Mouse (Mus musculus): ENCODE results near the gene Atf6. TPM values are rescaled to one million over a fixed set of nuclear protein-coding genes. Genes with fewer than 3 reads are reported as not detected.

Gene Atf6
- polyA plus RNA-seq, 1 experiment from 2014 or later = 8.8 TPM

DNA sequence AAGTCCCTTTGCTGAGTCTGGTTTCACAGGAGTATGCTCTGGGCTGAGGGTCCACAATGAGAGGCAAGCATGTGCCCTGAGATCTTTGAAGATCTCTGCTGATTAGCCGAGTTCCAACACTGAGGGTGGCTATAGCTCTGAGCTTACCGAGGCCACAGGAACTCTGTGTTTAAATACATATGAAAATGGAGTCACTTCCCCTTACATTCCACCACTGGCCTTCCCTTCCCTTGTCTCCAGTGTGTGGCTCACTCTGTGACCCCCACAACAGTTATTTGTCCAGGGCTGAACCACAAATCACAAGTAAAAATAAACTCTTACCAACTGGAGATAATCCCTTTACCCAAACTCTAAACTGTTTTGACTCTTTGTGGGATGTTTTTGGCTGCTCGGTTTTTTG, 158.5 kb downstream of the Atf6 start:
- no peak overlapping the region for H3K4me3 ChIP-seq (replicated peaks)
- ATAC-seq = no peak
- no peaks in the 10 kb centered on the region for H3K27me3 ChIP-seq (replicated peaks)
- no peak overlapping the region for H3K4me2 ChIP-seq (replicated peaks)
- H3K9ac ChIP-seq = no peak overlapping the region
- no peak overlapping the region for H3K27ac ChIP-seq
- 72% methylated on average over 3 of the region's 3 CpGs for WGBS
- no peaks in the 10 kb centered on the region for H3K4me1 ChIP-seq (replicated peaks)
- H3K9me3 ChIP-seq = no peaks in the 10 kb centered on the region
- H3K36me3 ChIP-seq = no peaks in the 10 kb centered on the region

GRCm38 (mm10) chr1:170706046-170706445, 161.5 kb downstream of the Atf6 start:
- Histone ChIP-seq H3K4me1 (replicated peaks) (no peaks in the 10 kb centered on the region), H3K9me3 (no peaks in the 10 kb centered on the region), H3K4me2 (replicated peaks) (no peak overlapping the region), H3K36me3 (no peaks in the 10 kb centered on the region), H3K27ac (no peak overlapping the region), H3K4me3 (replicated peaks) (no peak overlapping the region), H3K27me3 (replicated peaks) (no peaks in the 10 kb centered on the region), H3K9ac (no peak overlapping the region)
- no peak for ATAC-seq
- WGBS = 89% methylated on average over 4 of the region's 4 CpGs

DNA sequence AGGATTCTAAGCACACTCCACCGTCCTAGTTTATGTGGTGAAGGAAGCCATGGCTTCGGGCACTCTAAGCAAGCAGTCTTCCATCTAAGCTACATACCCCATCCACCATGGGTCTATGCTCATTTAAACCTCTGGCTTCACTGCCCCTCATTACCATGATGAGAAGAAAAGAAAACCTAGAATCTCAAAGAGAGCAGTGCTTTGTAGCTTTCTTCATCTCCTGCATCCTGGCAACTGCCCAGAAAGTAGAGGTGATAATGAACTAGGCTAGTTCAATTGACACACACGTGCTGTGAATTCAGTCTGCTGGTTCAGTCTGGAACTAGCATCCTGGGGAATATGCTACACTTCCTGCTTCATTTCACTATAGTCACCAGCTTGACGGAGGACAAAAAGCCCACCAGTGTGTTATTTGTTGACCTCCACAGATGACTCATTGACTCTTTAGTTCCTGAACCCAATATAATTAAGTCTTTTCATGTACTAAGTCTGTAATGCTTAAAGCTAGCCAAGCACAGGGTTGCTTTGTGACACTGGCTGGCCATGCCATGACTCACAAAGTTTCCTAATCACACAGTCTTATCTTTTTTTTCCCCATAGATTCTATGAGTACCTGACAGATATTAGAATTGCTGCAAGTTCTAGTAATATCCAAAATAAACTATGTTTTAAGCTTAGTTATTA, 162.5 kb downstream of the Atf6 start:
- Histone ChIP-seq H3K4me1 (replicated peaks) (no peaks in the 10 kb centered on the region), H3K27ac (no peak overlapping the region)
- ATAC-seq = no peak

DNA sequence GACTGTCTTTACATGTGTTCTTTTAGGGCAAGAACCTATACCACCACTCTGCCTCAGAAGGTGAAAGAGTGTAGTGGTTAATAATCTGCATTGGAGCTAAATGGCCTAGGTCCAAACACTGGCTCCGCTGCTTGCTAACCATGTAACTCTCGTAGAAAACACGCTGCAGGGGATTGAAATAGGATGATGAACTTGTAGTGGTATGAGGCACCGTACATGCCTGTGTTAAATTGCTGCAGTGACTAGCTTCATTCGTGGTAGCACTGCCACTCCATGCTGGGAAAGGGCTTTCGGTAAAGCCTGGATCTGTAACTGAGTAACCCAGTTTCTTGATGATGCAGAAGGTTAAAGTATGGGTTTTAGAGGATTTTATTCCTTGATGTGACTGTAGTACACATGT, 163.5 kb downstream of the Atf6 start:
- Histone ChIP-seq H3K4me3 (replicated peaks) (no peak overlapping the region), H3K27me3 (replicated peaks) (no peaks in the 10 kb centered on the region), H3K36me3 (no peaks in the 10 kb centered on the region), H3K27ac (no peak overlapping the region), H3K9ac (no peak overlapping the region), H3K4me1 (replicated peaks) (no peaks in the 10 kb centered on the region), H3K9me3 (no peaks in the 10 kb centered on the region), H3K4me2 (replicated peaks) (no peak overlapping the region)
- ATAC-seq = no peak
- 93% methylated on average over 6 of the region's 6 CpGs for WGBS

More for the DNA sequence above, 162.5 kb downstream of the Atf6 start:
- H3K4me3 ChIP-seq (replicated peaks) = no peak overlapping the region
- H3K9me3 ChIP-seq = no peaks in the 10 kb centered on the region
- no peaks in the 10 kb centered on the region for H3K27me3 ChIP-seq (replicated peaks)
- no peak overlapping the region for H3K4me2 ChIP-seq (replicated peaks)
- H3K36me3 ChIP-seq = no peaks in the 10 kb centered on the region
- WGBS = 80% methylated on average over 4 of the region's 4 CpGs
- no peak overlapping the region for H3K9ac ChIP-seq

DNA sequence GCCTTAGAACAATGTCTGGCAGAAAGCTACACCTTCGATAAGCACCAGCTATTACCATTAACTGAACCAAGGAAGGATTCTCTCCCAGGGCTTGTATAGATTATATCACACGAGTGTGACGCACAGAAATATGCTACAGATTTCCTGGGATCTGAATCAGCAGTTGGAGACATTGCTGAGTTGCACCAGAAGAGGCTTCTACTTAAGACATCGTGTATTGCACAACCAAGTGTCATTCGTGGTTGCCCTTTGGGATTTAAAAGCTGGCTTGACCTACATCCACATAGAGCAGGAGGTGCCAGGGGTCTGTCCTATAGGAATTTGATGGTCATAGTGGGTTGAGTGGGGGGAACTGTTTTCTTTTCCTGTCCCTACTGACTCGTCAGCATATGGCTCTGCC, 164.6 kb downstream of the Atf6 start:
- no peaks in the 10 kb centered on the region for H3K4me1 ChIP-seq (replicated peaks)
- ATAC-seq = no peak
- no peak overlapping the region for H3K9ac ChIP-seq
- no peak overlapping the region for H3K4me3 ChIP-seq (replicated peaks)
- no peaks in the 10 kb centered on the region for H3K9me3 ChIP-seq
- no peak overlapping the region for H3K27ac ChIP-seq
- no peaks in the 10 kb centered on the region for H3K36me3 ChIP-seq
- H3K27me3 ChIP-seq (replicated peaks) = no peaks in the 10 kb centered on the region
- 87% methylated on average over 6 of the region's 6 CpGs for WGBS
- no peak overlapping the region for H3K4me2 ChIP-seq (replicated peaks)

GRCm38 (mm10) chr1:170702263-170702662, 165.3 kb downstream of the Atf6 start:
- no peaks in the 10 kb centered on the region for H3K36me3 ChIP-seq

GRCm38 (mm10) chr1:170701582-170701981, 166.0 kb downstream of the Atf6 start:
- H3K4me3 ChIP-seq (replicated peaks) = no peak overlapping the region
- ATAC-seq = no peak
- no peaks in the 10 kb centered on the region for H3K9me3 ChIP-seq
- no peaks in the 10 kb centered on the region for H3K27me3 ChIP-seq (replicated peaks)
- no peak overlapping the region for H3K27ac ChIP-seq
- H3K4me2 ChIP-seq (replicated peaks) = no peak overlapping the region
- H3K36me3 ChIP-seq = no peaks in the 10 kb centered on the region
- 77% methylated on average over 8 of the region's 8 CpGs for WGBS
- no peak overlapping the region for H3K9ac ChIP-seq
- no peaks in the 10 kb centered on the region for H3K4me1 ChIP-seq (replicated peaks)

More at GRCm38 (mm10) chr1:170702263-170702662, 165.3 kb downstream of the Atf6 start:
- H3K27ac ChIP-seq = no peak overlapping the region
- H3K4me3 ChIP-seq (replicated peaks) = no peak overlapping the region
- no peaks in the 10 kb centered on the region for H3K27me3 ChIP-seq (replicated peaks)
- no peak overlapping the region for H3K9ac ChIP-seq
- no peak for ATAC-seq
- H3K4me1 ChIP-seq (replicated peaks) = no peaks in the 10 kb centered on the region
- WGBS = 68% methylated on average over 2 of the region's 2 CpGs
- H3K4me2 ChIP-seq (replicated peaks) = no peak overlapping the region
- H3K9me3 ChIP-seq = no peaks in the 10 kb centered on the region

- Histone ChIP-seq H3K27me3 (replicated peaks) (no peaks in the 10 kb centered on the region), H3K4me2 (replicated peaks) (no peak overlapping the region), H3K9ac (no peak overlapping the region), H3K9me3 (no peaks in the 10 kb centered on the region), H3K36me3 (no peaks in the 10 kb centered on the region), H3K4me1 (replicated peaks) (no peaks in the 10 kb centered on the region), H3K4me3 (replicated peaks) (no peak overlapping the region), H3K27ac (no peak overlapping the region)
- ATAC-seq = no peak
- 58% methylated on average over 3 of the region's 3 CpGs for WGBS
These were observed 166.4 kb downstream of the Atf6 start for GRCm38 (mm10) chr1:170701178-170701577.

- Histone ChIP-seq H3K4me2 (replicated peaks) (no peak overlapping the region), H3K27me3 (replicated peaks) (no peaks in the 10 kb centered on the region), H3K36me3 (no peaks in the 10 kb centered on the region), H3K27ac (no peak overlapping the region), H3K9ac (no peak overlapping the region), H3K4me3 (replicated peaks) (no peak overlapping the region), H3K4me1 (replicated peaks) (no peaks in the 10 kb centered on the region), H3K9me3 (no peaks in the 10 kb centered on the region)
- 91% methylated on average over 3 of the region's 3 CpGs for WGBS
- no peak for ATAC-seq
These were observed 167.0 kb downstream of the Atf6 start for GRCm38 (mm10) chr1:170700496-170701027.

DNA sequence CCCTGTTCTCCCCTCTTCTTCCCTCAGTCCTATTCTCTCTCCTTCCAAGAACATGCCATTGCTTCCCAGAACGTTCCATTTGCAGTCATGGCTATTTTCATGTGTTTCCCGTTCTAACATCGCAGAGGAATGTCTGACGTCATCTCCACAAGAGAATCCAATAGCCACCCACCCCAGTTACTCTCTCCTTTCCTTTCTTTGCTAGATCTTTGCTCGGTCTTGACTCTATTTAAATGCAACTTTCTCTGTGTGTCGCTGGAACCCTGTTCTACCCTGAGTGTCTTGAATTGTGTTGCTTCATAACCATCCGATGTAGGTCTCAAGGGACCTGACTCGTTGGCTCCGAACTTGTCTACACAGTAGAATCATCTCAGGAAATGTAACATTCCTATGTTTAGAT, 168.0 kb downstream of the Atf6 start:
- no peak overlapping the region for H3K4me2 ChIP-seq (replicated peaks)
- H3K9me3 ChIP-seq = no peaks in the 10 kb centered on the region
- WGBS = 72% methylated on average over 9 of the region's 9 CpGs
- H3K36me3 ChIP-seq = no peaks in the 10 kb centered on the region
- no peak overlapping the region for H3K9ac ChIP-seq
- H3K27me3 ChIP-seq (replicated peaks) = no peaks in the 10 kb centered on the region
- no peak for ATAC-seq
- no peak overlapping the region for H3K27ac ChIP-seq
- H3K4me3 ChIP-seq (replicated peaks) = no peak overlapping the region
- H3K4me1 ChIP-seq (replicated peaks) = peaks cover 4% of the 10 kb centered on the region; the same call in 1 of the 2 replicates

GRCm38 (mm10) chr1:170698771-170699170, 168.8 kb downstream of the Atf6 start:
- no peak overlapping the region for H3K27ac ChIP-seq
- no peak overlapping the region for H3K4me2 ChIP-seq (replicated peaks)
- no peak for ATAC-seq
- peaks cover 4% of the 10 kb centered on the region; the same call in 1 of the 2 replicates for H3K4me1 ChIP-seq (replicated peaks)
- H3K9ac ChIP-seq = no peak overlapping the region
- no peaks in the 10 kb centered on the region for H3K9me3 ChIP-seq
- H3K36me3 ChIP-seq = no peaks in the 10 kb centered on the region
- no peak overlapping the region for H3K4me3 ChIP-seq (replicated peaks)
- WGBS = 83% methylated on average over 3 of the region's 3 CpGs
- H3K27me3 ChIP-seq (replicated peaks) = no peaks in the 10 kb centered on the region

GRCm38 (mm10) chr1:170697771-170698356, 169.7 kb downstream of the Atf6 start:
- Histone ChIP-seq H3K4me3 (replicated peaks) (no peak overlapping the region), H3K9ac (no peak overlapping the region), H3K4me2 (replicated peaks) (no peak overlapping the region), H3K9me3 (no peaks in the 10 kb centered on the region), H3K36me3 (no peaks in the 10 kb centered on the region), H3K4me1 (replicated peaks) (peaks cover 4% of the 10 kb centered on the region; the same call in 1 of the 2 replicates), H3K27me3 (replicated peaks) (no peaks in the 10 kb centered on the region), H3K27ac (no peak overlapping the region)
- WGBS = 70% methylated on average over 7 of the region's 7 CpGs
- no peak for ATAC-seq

DNA sequence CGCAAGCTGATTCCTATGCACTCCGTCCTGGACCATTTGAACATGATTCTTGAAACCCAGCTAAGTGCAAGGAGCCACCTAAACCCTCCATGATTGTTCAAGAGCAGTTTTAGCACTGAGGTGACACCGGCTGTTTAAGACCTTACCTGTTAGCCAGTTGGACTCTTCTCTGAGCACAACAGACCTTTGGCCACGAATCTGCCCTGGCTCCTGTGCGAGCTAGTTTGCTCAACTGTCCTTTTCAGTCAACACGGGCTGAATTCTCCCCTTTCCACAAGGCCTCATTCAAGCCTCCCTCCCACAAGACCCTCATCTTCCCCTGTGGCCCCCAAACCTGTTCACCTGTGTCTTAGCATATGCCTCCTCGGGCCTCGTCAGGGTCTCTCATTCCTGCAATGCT, 170.6 kb downstream of the Atf6 start:
- Histone ChIP-seq H3K27ac (no peak overlapping the region), H3K9ac (no peak overlapping the region), H3K4me3 (replicated peaks) (no peak overlapping the region), H3K27me3 (replicated peaks) (no peaks in the 10 kb centered on the region), H3K36me3 (no peaks in the 10 kb centered on the region), H3K4me1 (replicated peaks) (peaks cover 4% of the 10 kb centered on the region; the same call in 1 of the 2 replicates), H3K9me3 (no peaks in the 10 kb centered on the region), H3K4me2 (replicated peaks) (no peak overlapping the region)
- WGBS = 95% methylated on average over 8 of the region's 8 CpGs
- ATAC-seq = no peak

Data from intestine, embryonic 15.5 days (tissue).